Mouse (Mus musculus): ENCODE results near the gene Pwwp2b. TPM values are rescaled to one million over a fixed set of nuclear protein-coding genes. Genes with fewer than 3 reads are reported as not detected.

Gene Pwwp2b
- polyA plus RNA-seq, 1 experiment from 2014 or later, result 27.5 TPM

DNA sequence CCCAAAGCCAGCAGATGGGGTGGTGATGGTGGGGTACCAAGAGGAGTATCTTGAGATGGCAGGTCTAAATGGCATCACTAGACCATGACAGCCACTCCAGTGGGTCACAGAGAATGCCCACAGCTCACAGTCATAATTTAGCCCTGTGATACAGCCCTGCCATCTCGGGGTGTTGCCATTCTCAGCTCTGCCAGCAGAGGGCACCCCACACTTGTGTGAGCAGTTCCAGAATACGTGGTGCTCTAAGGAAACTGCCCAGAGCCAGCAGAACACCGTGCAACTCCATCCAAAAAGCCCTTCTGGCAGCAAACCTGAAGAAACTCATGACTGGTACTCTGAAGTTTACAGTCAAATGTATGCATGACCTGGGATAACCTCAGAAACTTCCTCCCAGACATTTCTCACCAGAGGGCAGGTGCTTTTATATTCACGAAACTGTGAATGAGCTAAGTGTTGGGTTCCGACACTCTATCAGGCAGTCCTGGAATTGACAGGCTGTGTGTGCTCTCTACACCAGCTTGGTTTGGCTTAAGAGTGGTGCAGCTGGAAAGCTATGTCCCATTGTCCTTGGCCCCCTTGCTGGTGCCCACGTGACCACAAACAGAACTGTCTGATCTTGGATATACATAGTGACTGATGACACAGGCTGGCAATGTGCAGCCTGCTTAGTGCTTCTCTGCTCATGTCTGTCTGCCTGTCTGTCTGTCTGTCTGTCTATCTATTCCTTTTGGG, 55.2 kb downstream of the Pwwp2b start:
- 0 out of 2 replicates have a peak, but pooled peaks cover 2% of the 10 kb centered on the region for H3K4me1 ChIP-seq (ENCODE audit: insufficient read depth, low read depth, low read length)
- H3K27me3 ChIP-seq (replicated peaks; ENCODE audit: insufficient read depth, low read length), result no peaks in the 10 kb centered on the region
- 32% methylated on average over 6 of the region's 6 CpGs for WGBS
- ATAC-seq (peak; percentile 72), DNase-seq (ENCODE audit: low spot score) (peak; percentile 86)
- no peaks in the 10 kb centered on the region for H3K9me3 ChIP-seq (ENCODE audit: low read length)
- H3K27ac ChIP-seq (ENCODE audit: low read length), result no peak overlapping the region
- no peak overlapping the region for H3K9ac ChIP-seq (replicated peaks; ENCODE audit: low read depth)
- no peak overlapping the region for H3K4me3 ChIP-seq (ENCODE audit: low read depth, low read length)
- H3K36me3 ChIP-seq (ENCODE audit: insufficient read depth, low read length), result no peaks in the 10 kb centered on the region
- no peak overlapping the region for H3K4me2 ChIP-seq (replicated peaks; ENCODE audit: low read depth, low read length)
- TF ChIP-seq EP300 (IDR thresholded peaks at IDR 0.05), result no peak
- peak; percentile 99 for TF ChIP-seq CTCF (IDR thresholded peaks at IDR 0.05)

DNA sequence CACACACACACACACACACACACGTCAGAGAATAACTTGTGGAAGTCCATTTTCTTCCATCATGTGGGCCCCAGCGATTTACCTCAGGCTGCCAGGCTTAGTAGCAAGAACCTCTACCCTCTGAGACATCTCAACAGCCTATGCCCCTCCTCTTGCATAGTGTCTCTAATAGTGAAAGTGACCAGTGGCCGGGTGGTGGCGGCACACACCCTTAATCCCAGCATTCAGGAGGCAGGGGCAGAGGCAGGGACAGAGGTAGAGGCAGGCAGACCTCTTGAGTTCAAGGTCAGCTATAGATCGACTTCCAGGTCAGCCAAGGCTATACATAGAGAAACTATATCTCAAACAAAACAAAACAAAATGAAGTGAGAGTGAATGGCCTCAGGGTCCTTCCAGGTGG, 56.0 kb downstream of the Pwwp2b start:
- H3K4me2 ChIP-seq (replicated peaks; ENCODE audit: low read depth, low read length), result no peak overlapping the region
- TF ChIP-seq EP300 (IDR thresholded peaks at IDR 0.05) (no peak), CTCF (IDR thresholded peaks at IDR 0.05) (peak; percentile 61)
- 0 out of 2 replicates have a peak, but pooled peaks cover 2% of the 10 kb centered on the region for H3K4me1 ChIP-seq (ENCODE audit: insufficient read depth, low read depth, low read length)
- no peaks in the 10 kb centered on the region for H3K9me3 ChIP-seq (ENCODE audit: low read length)
- H3K9ac ChIP-seq (replicated peaks; ENCODE audit: low read depth), result no peak overlapping the region
- H3K4me3 ChIP-seq (ENCODE audit: low read depth, low read length), result no peak overlapping the region
- H3K27me3 ChIP-seq (replicated peaks; ENCODE audit: insufficient read depth, low read length), result no peaks in the 10 kb centered on the region
- no peak for DNase-seq (ENCODE audit: low spot score)
- H3K36me3 ChIP-seq (ENCODE audit: insufficient read depth, low read length), result no peaks in the 10 kb centered on the region
- no peak overlapping the region for H3K27ac ChIP-seq (ENCODE audit: low read length)
- 26% methylated on average over 5 of the region's 5 CpGs for WGBS
- ATAC-seq, result no peak

DNA sequence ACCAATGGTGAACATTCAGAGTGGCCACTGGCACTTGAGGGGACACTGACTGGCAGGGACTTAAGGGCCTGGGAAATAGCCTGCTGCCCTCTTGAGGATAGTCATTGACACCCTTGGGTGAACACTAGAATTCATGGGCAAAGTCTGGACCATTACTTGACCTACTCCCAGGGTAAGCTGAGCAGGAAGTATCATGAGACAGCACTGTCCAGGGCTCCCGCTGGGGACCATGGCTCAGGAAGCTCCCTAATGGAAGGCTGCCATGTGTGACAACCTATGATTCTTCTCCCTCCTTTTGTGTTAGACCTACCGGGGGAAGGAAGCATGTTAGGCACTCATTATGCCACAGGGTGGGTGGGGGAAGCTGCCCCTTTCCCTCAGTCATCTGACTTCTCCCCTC, 58.8 kb downstream of the Pwwp2b start:
- Histone ChIP-seq H3K27ac (ENCODE audit: low read length) (no peak overlapping the region), H3K4me2 (replicated peaks; ENCODE audit: low read depth, low read length) (no peak overlapping the region), H3K4me1 (ENCODE audit: insufficient read depth, low read depth, low read length) (0 out of 2 replicates have a peak, but pooled peaks cover 2% of the 10 kb centered on the region), H3K27me3 (replicated peaks; ENCODE audit: insufficient read depth, low read length) (no peaks in the 10 kb centered on the region), H3K9ac (replicated peaks; ENCODE audit: low read depth) (no peak overlapping the region), H3K9me3 (ENCODE audit: low read length) (no peaks in the 10 kb centered on the region), H3K4me3 (ENCODE audit: low read depth, low read length) (no peak overlapping the region), H3K36me3 (ENCODE audit: insufficient read depth, low read length) (no peaks in the 10 kb centered on the region)
- TF ChIP-seq EP300 (IDR thresholded peaks at IDR 0.05), result no peak
- TF ChIP-seq CTCF (IDR thresholded peaks at IDR 0.05), result no peak
- WGBS, result 65% methylated on average over 2 of the region's 2 CpGs
- DNase-seq (ENCODE audit: low spot score) (no peak), ATAC-seq (no peak)

DNA sequence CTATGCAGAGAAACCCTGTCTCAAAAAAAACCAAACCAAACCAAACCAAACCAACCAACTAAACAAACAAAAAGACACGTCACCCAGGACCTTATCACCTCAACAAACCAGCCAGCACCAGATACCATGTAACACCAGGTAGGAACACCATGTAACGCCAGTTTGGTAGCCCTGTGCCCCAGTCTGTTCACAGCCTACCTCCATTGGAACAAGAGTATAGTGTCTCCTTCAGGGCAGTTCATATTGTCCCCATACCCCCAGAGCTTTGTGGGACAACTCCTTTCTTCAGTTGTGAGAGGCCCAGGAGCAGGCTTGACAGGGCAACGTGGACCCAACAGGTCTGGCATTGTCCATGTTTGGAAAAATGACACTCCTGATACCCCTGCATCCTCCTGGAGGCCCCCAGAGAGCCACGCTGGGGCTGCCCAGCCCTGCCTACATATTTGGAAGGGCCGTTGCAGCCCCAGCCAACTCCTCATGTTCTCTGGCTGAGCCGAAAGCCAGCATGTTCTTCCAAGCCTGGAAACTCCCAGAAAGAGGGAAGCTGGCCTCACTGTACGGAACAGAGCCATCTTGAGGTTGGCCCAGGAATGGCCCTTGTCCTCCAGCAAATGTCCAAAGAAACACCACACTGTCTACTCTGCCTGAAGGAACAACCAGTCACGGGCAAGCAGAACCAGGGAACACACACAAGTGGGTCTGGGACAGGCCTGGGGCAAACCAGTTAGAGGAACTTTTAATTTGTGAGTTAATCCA, 60.0 kb downstream of the Pwwp2b start:
- H3K9me3 ChIP-seq (ENCODE audit: low read length), result no peaks in the 10 kb centered on the region
- peak overlapping the region; percentile 76; the same call in 1 of the 2 replicates for H3K27ac ChIP-seq (ENCODE audit: low read length)
- 0 out of 2 replicates have a peak, but pooled peaks cover 2% of the 10 kb centered on the region for H3K4me1 ChIP-seq (ENCODE audit: insufficient read depth, low read depth, low read length)
- H3K9ac ChIP-seq (replicated peaks; ENCODE audit: low read depth), result no peak overlapping the region
- no peak overlapping the region for H3K4me3 ChIP-seq (ENCODE audit: low read depth, low read length)
- ATAC-seq, result peak; percentile 66
- WGBS, result 69% methylated on average over 8 of the region's 8 CpGs
- TF ChIP-seq EP300 (IDR thresholded peaks at IDR 0.05) (no peak), CTCF (IDR thresholded peaks at IDR 0.05) (peak; percentile 66)
- DNase-seq (ENCODE audit: low spot score), result peak; percentile 69
- H3K4me2 ChIP-seq (replicated peaks; ENCODE audit: low read depth, low read length), result no peak overlapping the region
- no peaks in the 10 kb centered on the region for H3K36me3 ChIP-seq (ENCODE audit: insufficient read depth, low read length)
- no peaks in the 10 kb centered on the region for H3K27me3 ChIP-seq (replicated peaks; ENCODE audit: insufficient read depth, low read length)

DNA sequence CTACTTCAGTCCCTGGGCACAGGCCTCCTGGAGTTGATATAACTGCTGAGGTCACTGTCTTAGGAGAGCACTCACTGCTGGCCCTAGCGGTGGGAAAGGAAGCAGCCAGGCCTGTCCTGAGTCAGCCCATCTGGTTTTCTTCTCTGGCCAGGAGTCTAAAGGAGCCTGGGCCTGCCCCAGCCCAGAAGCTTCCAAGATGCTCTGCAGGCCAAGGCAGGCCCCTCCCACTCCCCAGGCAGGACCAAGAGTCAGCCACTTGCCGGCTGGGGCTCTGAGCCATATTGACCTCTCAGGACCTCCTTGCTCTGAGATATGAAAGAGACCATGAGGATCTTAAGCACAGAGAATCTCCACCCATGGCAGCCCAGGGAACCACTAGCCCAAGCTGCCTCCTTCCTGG, 60.8 kb downstream of the Pwwp2b start:
- ATAC-seq (peak; percentile 85), DNase-seq (ENCODE audit: low spot score) (peak; percentile 78)
- 0 out of 2 replicates have a peak, but pooled peaks cover 2% of the 10 kb centered on the region for H3K4me1 ChIP-seq (ENCODE audit: insufficient read depth, low read depth, low read length)
- no peaks in the 10 kb centered on the region for H3K36me3 ChIP-seq (ENCODE audit: insufficient read depth, low read length)
- H3K4me3 ChIP-seq (ENCODE audit: low read depth, low read length), result no peak overlapping the region
- WGBS, result 44% methylated on average over 2 of the region's 2 CpGs
- TF ChIP-seq EP300 (IDR thresholded peaks at IDR 0.05) (no peak), CTCF (IDR thresholded peaks at IDR 0.05) (peak; percentile 58)
- no peaks in the 10 kb centered on the region for H3K27me3 ChIP-seq (replicated peaks; ENCODE audit: insufficient read depth, low read length)
- H3K4me2 ChIP-seq (replicated peaks; ENCODE audit: low read depth, low read length), result no peak overlapping the region
- no peaks in the 10 kb centered on the region for H3K9me3 ChIP-seq (ENCODE audit: low read length)
- H3K9ac ChIP-seq (replicated peaks; ENCODE audit: low read depth), result no peak overlapping the region
- peak overlapping the region; percentile 76; the same call in 1 of the 2 replicates for H3K27ac ChIP-seq (ENCODE audit: low read length)

DNA sequence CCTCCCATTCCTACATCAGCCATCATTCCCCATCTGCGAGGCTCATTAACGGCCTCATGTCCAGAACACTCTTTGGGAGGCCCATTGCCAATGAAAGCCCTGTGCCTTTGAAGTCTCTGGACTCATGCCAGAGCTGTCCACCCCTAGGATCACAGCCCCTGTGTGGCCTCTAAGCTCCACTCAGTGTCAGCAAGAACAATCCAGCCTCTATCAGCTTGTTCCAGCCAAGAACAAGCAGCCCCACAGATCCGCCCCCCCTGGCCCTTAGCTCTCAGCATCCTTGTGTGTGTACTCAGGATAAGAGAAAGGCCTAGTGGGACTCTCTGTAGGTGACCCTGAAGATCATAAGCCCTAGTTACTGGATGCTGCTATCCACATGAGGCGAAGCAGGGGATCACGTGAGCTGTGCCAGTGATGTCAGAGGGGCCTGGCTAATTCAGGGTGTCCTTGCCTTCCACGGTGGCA, 62.2 kb downstream of the Pwwp2b start:
- Histone ChIP-seq H3K4me1 (ENCODE audit: insufficient read depth, low read depth, low read length) (0 out of 2 replicates have a peak, but pooled peaks cover 2% of the 10 kb centered on the region), H3K27ac (ENCODE audit: low read length) (no peak overlapping the region), H3K4me3 (ENCODE audit: low read depth, low read length) (no peak overlapping the region), H3K27me3 (replicated peaks; ENCODE audit: insufficient read depth, low read length) (no peaks in the 10 kb centered on the region), H3K36me3 (ENCODE audit: insufficient read depth, low read length) (no peaks in the 10 kb centered on the region), H3K9me3 (ENCODE audit: low read length) (no peaks in the 10 kb centered on the region), H3K4me2 (replicated peaks; ENCODE audit: low read depth, low read length) (no peak overlapping the region), H3K9ac (replicated peaks; ENCODE audit: low read depth) (no peak overlapping the region)
- peak; percentile 49 for ATAC-seq
- TF ChIP-seq CTCF (IDR thresholded peaks at IDR 0.05) (no peak), EP300 (IDR thresholded peaks at IDR 0.05) (no peak)
- DNase-seq (ENCODE audit: low spot score), result peak; percentile 56
- 38% methylated on average over 6 of the region's 6 CpGs for WGBS
